Mouse (Mus musculus) ES-Bruce4 (cell line): ENCODE data around the gene Tchp. TPM values are rescaled to one million over a fixed set of nuclear protein-coding genes. Genes with fewer than 3 reads are reported as not detected.

Source experiments
- H3K27ac ChIP-seq: 2 replicates; pipeline ENCODE4 v1.5.1; 2012; ENCODE audit warnings: low read length, inconsistent platforms; ENCODE audit not compliant: insufficient read depth
- H3K27me3 ChIP-seq: 2 replicates; pipeline ENCODE4 v1.6.1; 2012; ENCODE audit warnings: mild to moderate bottlenecking, low read length, inconsistent platforms; ENCODE audit not compliant: control insufficient read depth, poor library complexity, insufficient read depth, severe bottlenecking
- H3K36me3 ChIP-seq: 2 replicates; pipeline ENCODE4 v1.6.1; 2012; ENCODE audit warnings: inconsistent platforms, mild to moderate bottlenecking, low read length, moderate library complexity; ENCODE audit not compliant: control insufficient read depth, poor library complexity, insufficient read depth, severe bottlenecking
- H3K4me1 ChIP-seq: one replicate; pipeline ENCODE4 v1.8.1; 2011; ENCODE audit warnings: low read length; ENCODE audit not compliant: control insufficient read depth, insufficient read depth
- H3K4me3 ChIP-seq: 2 replicates; pipeline ENCODE4 v1.5.1; 2011; ENCODE audit warnings: low read depth, mild to moderate bottlenecking, low read length
- H3K9ac ChIP-seq: 2 replicates; pipeline ENCODE4 v1.6.1; 2012; ENCODE audit warnings: low read depth, mild to moderate bottlenecking, inconsistent platforms; ENCODE audit not compliant: poor library complexity, severe bottlenecking
- H3K9me3 ChIP-seq: replicated peaks from 2 replicates; pipeline ENCODE4 v1.6.1; 2012; ENCODE audit warnings: mild to moderate bottlenecking, low read length, inconsistent platforms; ENCODE audit not compliant: control insufficient read depth, poor library complexity, insufficient read depth, severe bottlenecking
- CTCF ChIP-seq: IDR thresholded peaks from one replicate; pipeline ENCODE4 v1.8.1; 2011; ENCODE audit warnings: low read depth, low read length
- EP300 ChIP-seq: IDR thresholded peaks from 2 replicates; pipeline ENCODE4 v1.6.1; 2011; ENCODE audit warnings: low read depth, low read length; ENCODE audit not compliant: insufficient read depth
- POLR2A ChIP-seq: IDR thresholded peaks from one replicate; pipeline ENCODE4 v1.8.1; 2011; ENCODE audit warnings: low read length; ENCODE audit not compliant: insufficient read depth
- polyA plus RNA-seq: library from polyadenylated mRNA; stranded (reverse); fragments of >200 nt; gene quantifications from 2 replicates; pipeline ENCODE4 v1.2.4, GENCODE M21; 2011; ENCODE audit warnings: low read depth; ENCODE audit not compliant: missing spikeins, insufficient read depth, insufficient read length

Tchp gene
- polyA plus RNA-seq, 1 experiment = 11.2 TPM

- Histone ChIP-seq H3K27me3 (no peaks in the 10 kb centered on the region), H3K4me3 (no peak overlapping the region), H3K27ac (no peak overlapping the region), H3K36me3 (no peaks in the 10 kb centered on the region), H3K4me1 (peaks cover 2% of the 10 kb centered on the region), H3K9ac (no peak overlapping the region), H3K9me3 (no peaks in the 10 kb centered on the region)
- TF ChIP-seq EP300 (no peak), POLR2A (no peak), CTCF (no peak)
Measured at GRCm38 (mm10) chr5:114728160-114728559, 20.6 kb downstream of the Tchp start.

DNA sequence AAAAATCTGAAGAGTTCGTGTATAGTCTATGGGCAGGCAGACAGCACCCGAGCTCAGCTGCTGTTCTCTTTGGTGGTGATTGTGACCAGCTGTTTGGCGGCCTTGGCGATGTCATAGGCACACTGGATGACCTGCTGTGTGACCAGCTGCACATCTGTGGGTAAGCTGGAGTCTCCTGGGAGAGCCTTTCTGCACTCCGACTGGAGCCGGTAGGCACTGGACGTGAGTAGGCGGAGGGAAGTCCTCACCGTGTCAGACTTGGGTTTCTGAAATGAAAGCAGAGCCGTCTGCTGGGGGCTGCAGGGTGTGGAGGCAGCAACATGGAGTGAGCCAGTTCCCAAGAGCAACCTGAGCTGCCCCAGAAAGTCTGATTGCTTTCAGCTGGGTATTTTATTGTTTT is 22.6 kb downstream of the Tchp start:
- H3K27ac ChIP-seq = no peak overlapping the region
- H3K4me3 ChIP-seq = no peak overlapping the region
- TF ChIP-seq POLR2A = no peak
- TF ChIP-seq CTCF = no peak
- TF ChIP-seq EP300 = no peak

GRCm38 (mm10) chr5:114731498-114731897 is 23.9 kb downstream of the Tchp start:
- H3K27me3 ChIP-seq = no peaks in the 10 kb centered on the region
- H3K4me1 ChIP-seq = peaks cover 2% of the 10 kb centered on the region
- H3K4me3 ChIP-seq = no peak overlapping the region
- H3K9me3 ChIP-seq = no peaks in the 10 kb centered on the region
- H3K27ac ChIP-seq = no peak overlapping the region
- no peak overlapping the region for H3K9ac ChIP-seq
- H3K36me3 ChIP-seq = no peaks in the 10 kb centered on the region
- no peak for TF ChIP-seq POLR2A
- TF ChIP-seq EP300 = no peak
- TF ChIP-seq CTCF = peak; percentile 29

More for the DNA sequence above, 22.6 kb downstream of the Tchp start:
- Histone ChIP-seq H3K9me3 (no peaks in the 10 kb centered on the region), H3K4me1 (peaks cover 2% of the 10 kb centered on the region), H3K36me3 (no peaks in the 10 kb centered on the region), H3K9ac (no peak overlapping the region), H3K27me3 (no peaks in the 10 kb centered on the region)

- H3K4me1 ChIP-seq = peaks cover 2% of the 10 kb centered on the region
- no peaks in the 10 kb centered on the region for H3K36me3 ChIP-seq
- TF ChIP-seq CTCF (no peak), POLR2A (no peak), EP300 (no peak)
- no peak overlapping the region for H3K9ac ChIP-seq
- H3K27ac ChIP-seq = no peak overlapping the region
- H3K27me3 ChIP-seq = no peaks in the 10 kb centered on the region
- no peak overlapping the region for H3K4me3 ChIP-seq
- H3K9me3 ChIP-seq = no peaks in the 10 kb centered on the region
Measured at GRCm38 (mm10) chr5:114731969-114732368, 24.4 kb downstream of the Tchp start.

GRCm38 (mm10) chr5:114733606-114734005 is 26.0 kb downstream of the Tchp start:
- no peak for TF ChIP-seq POLR2A
- no peak for TF ChIP-seq CTCF
- TF ChIP-seq EP300 = no peak
- H3K9ac ChIP-seq = no peak overlapping the region
- no peaks in the 10 kb centered on the region for H3K9me3 ChIP-seq
- H3K4me1 ChIP-seq = peaks cover 2% of the 10 kb centered on the region
- H3K27me3 ChIP-seq = no peaks in the 10 kb centered on the region
- H3K27ac ChIP-seq = no peak overlapping the region
- no peaks in the 10 kb centered on the region for H3K36me3 ChIP-seq
- H3K4me3 ChIP-seq = no peak overlapping the region

GRCm38 (mm10) chr5:114737090-114737887 is 29.7 kb downstream of the Tchp start:
- H3K27ac ChIP-seq = no peak overlapping the region
- H3K9ac ChIP-seq = no peak overlapping the region
- no peaks in the 10 kb centered on the region for H3K9me3 ChIP-seq
- no peaks in the 10 kb centered on the region for H3K36me3 ChIP-seq
- TF ChIP-seq EP300 (no peak), CTCF (no peak), POLR2A (no peak)
- H3K27me3 ChIP-seq = no peaks in the 10 kb centered on the region
- H3K4me3 ChIP-seq = no peak overlapping the region
- no peaks in the 10 kb centered on the region for H3K4me1 ChIP-seq
